Mouse (Mus musculus) megakaryocyte-erythroid progenitor cell, adult 5-6 weeks (primary cell): ENCODE measurements around the gene Hba-a1. TPM values are rescaled to one million over a fixed set of nuclear protein-coding genes. Genes with fewer than 3 reads are reported as not detected.

Experiments
- ATAC-seq: replicated peaks from 2 replicates; pipeline ENCODE4 v1.8.0; 2016; ENCODE audit warnings: mild to moderate bottlenecking, inconsistent platforms; ENCODE audit not compliant: severe bottlenecking, poor library complexity, low FRiP score, low TSS enrichment
- total RNA-seq, 2 experiments: library from RNA; stranded (forward) in 1 of 2; stranded (reverse) in 1 of 2; fragments of 200-1000, 215-1000 nt in 1 of 2; fragments of >200 nt in 1 of 2; fragmentation: Nextera tagmentation in 1 of 2; gene quantifications; 2 replicates each; pipeline ENCODE4 v1.2.3; 2014 to 2017

The Hba-a1 gene
- total RNA-seq, 2 experiments from 2014 or later: 99.3 to 247 TPM

DNA sequence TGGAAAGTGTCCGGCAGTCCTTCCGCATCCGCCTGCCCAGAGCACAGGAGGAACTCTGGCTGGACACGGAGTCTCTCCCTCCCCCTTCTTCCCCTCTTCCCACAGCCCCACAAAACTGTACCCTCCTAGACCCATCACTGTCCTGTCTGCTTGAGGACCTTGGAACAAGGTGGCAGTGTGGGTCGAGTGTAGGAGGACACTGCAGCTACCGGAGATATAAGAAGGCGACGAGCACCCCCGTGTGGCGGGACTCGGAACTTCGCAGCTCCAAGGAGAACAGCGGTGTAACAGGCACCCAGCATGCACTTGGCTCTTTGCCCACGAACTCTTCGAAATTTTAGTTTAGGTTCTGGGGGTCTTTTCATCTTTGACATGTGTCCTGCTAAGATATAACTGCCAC is 41.3 kb downstream of the Hba-a1 start:
- peak; percentile 77 for ATAC-seq

DNA sequence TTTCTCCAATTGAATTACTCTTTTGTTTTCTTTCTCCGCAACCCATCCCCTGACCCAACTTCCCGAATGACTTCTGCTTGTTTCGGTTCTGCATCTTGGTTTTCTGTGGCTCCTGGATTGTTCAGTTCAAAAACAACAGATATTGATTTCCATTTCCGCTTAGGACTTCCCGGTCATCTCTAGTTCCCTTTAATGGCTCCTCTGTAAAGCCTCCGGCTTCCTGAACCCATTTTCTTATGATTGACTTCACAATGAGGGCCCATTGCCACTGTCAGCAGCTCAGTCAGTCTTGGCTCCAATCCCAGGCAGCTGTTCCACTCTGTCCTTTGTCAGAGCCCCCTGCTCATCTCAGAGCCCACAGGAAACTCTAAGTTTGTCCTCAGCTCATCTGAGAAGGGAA is 47.8 kb downstream of the Hba-a1 start:
- no peak for ATAC-seq

DNA sequence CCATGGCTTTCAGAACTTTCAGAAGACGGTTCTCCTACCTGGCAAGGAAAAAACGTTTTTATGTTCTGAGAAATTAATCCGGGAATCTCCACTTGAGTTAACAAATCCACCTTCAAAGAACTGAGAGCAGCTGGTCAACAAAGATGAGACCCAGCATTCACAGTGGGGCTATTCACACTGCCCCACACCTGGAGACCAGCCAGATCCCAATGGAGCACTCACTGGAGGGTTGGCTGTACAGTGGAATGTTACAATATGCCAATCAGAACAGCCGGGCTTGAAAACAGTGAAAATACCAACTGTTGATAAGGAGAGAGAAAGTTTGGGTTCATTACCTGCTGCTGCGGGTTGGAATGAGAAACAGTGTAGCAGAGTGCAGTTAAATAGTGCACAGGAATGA is 48.5 kb downstream of the Hba-a1 start:
- ATAC-seq: no peak

DNA sequence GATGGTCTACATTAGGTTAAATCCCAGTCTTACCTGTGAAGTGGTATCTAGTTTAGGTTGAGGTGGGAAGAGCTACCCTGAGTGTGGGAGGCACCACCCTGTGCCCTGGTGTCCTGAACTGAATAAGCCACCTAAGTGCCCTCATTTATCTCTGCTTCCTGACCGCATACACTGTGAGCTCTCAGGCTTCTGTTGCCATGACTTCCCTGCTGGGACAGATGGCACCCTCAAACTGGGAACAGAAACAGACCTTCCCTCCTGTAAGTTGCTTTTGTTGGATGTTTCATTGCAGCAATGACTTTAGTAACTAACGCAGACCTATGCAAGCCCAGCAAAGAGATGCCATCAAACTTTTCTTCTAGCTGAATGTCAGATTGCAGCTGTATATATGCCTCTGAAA is 49.9 kb downstream of the Hba-a1 start:
- ATAC-seq: no peak

Other genes with a start within 250 kb of the Hba-a1 start
- not detected in 2 replicates for gene Il9r, start 83.2 kb upstream of the Hba-a1 start, total RNA-seq (2014; fragmentation: Nextera tagmentation)
- 0.19 TPM in 1 of 2 replicates, not detected in the other for gene Il9r, start 83.2 kb upstream of the Hba-a1 start, total RNA-seq (2017)
- gene Snrnp25, start 78.1 kb upstream of the Hba-a1 start, total RNA-seq (2014; fragmentation: Nextera tagmentation): 44.9 and 56.4 TPM in 2 replicates
- gene Snrnp25, start 78.1 kb upstream of the Hba-a1 start, total RNA-seq (2017): 42.0 and 59.1 TPM in 2 replicates
- gene Rhbdf1, start 61.2 kb upstream of the Hba-a1 start, total RNA-seq (2014; fragmentation: Nextera tagmentation): 0.87 TPM in 1 of 2 replicates, not detected in the other
- 0.76 TPM in 1 of 2 replicates, not detected in the other for gene Rhbdf1, start 61.2 kb upstream of the Hba-a1 start, total RNA-seq (2017)
- 11.1 and 18.5 TPM in 2 replicates for gene Mpg, start 57.0 kb upstream of the Hba-a1 start, total RNA-seq (2014; fragmentation: Nextera tagmentation)
- gene Mpg, start 57.0 kb upstream of the Hba-a1 start, total RNA-seq (2017): 8.9 and 10.8 TPM in 2 replicates
- gene Nprl3, start 15.8 kb upstream of the Hba-a1 start, total RNA-seq (2014; fragmentation: Nextera tagmentation): 45.7 and 65.0 TPM in 2 replicates
- gene Nprl3, start 15.8 kb upstream of the Hba-a1 start, total RNA-seq (2017): 12.9 and 35.6 TPM in 2 replicates
- gene Hba-x, start 7.1 kb upstream of the Hba-a1 start, total RNA-seq (2014; fragmentation: Nextera tagmentation): not detected in 2 replicates
- gene Hba-x, start 7.1 kb upstream of the Hba-a1 start, total RNA-seq (2017): not detected in 2 replicates
- not detected in 2 replicates for gene Hbq1b, start 3.5 kb downstream of the Hba-a1 start, total RNA-seq (2014; fragmentation: Nextera tagmentation)
- gene Hbq1b, start 3.5 kb downstream of the Hba-a1 start, total RNA-seq (2017): not detected in 2 replicates
- gene Hba-a2, start 13.0 kb downstream of the Hba-a1 start, total RNA-seq (2014; fragmentation: Nextera tagmentation): 268 and 358 TPM in 2 replicates
- 121 and 343 TPM in 2 replicates for gene Hba-a2, start 13.0 kb downstream of the Hba-a1 start, total RNA-seq (2017)
- not detected in 2 replicates for gene Hbq1a, start 16.6 kb downstream of the Hba-a1 start, total RNA-seq (2014; fragmentation: Nextera tagmentation)
- gene Hbq1a, start 16.6 kb downstream of the Hba-a1 start, total RNA-seq (2017): not detected in 2 replicates
- 0.99 and 1.9 TPM in 2 replicates for gene Sh3pxd2b, start 64.3 kb downstream of the Hba-a1 start, total RNA-seq (2014; fragmentation: Nextera tagmentation)
- 0.52 and 0.57 TPM in 2 replicates for gene Sh3pxd2b, start 64.3 kb downstream of the Hba-a1 start, total RNA-seq (2017)
- 8.2 and 8.8 TPM in 2 replicates for gene Ubtd2, start 171.9 kb downstream of the Hba-a1 start, total RNA-seq (2014; fragmentation: Nextera tagmentation)
- gene Ubtd2, start 171.9 kb downstream of the Hba-a1 start, total RNA-seq (2017): 6.4 TPM in 1 of 2 replicates, not detected in the other
- not detected in 2 replicates for gene Efcab9, start 248.6 kb downstream of the Hba-a1 start, total RNA-seq (2014; fragmentation: Nextera tagmentation)
- gene Efcab9, start 248.6 kb downstream of the Hba-a1 start, total RNA-seq (2017): not detected in 2 replicates
- gene Stk10, start 249.8 kb downstream of the Hba-a1 start, total RNA-seq (2014; fragmentation: Nextera tagmentation): 11.3 and 16.1 TPM in 2 replicates
- gene Stk10, start 249.8 kb downstream of the Hba-a1 start, total RNA-seq (2017): 8.7 and 11.2 TPM in 2 replicates